Mouse (Mus musculus) hindbrain, embryonic 15.5 days (tissue): ENCODE data around the gene Arl4d. TPM values are rescaled to one million over a fixed set of nuclear protein-coding genes. Genes with fewer than 3 reads are reported as not detected.
A peak's percentile ranks its signal among the peaks of the same experiment; 100 is the strongest.
"Not testable (repeated sequence)": the region's sequence is repeated elsewhere in the genome, so short reads cannot be mapped to it uniquely, and the experiment has no call there.

ENCODE experiments used
- ATAC-seq: fragments of 200-750 bp; cut with Nextera tagmentation; 2 replicates; pipeline ENCODE4 v1.8.0; 2017; ENCODE audit warnings: low read depth, moderate number of reproducible peaks, moderate TSS enrichment; ENCODE audit not compliant: low FRiP score
- H3K27ac ChIP-seq: fragments of 300-500 bp; sonication (generic); replicated peaks from 2 replicates; pipeline ENCODE4 v1.5.1; 2015; ENCODE audit warnings: mild to moderate bottlenecking, inconsistent platforms
- H3K27me3 ChIP-seq: fragments of 300-500 bp; sonication (generic); 2 replicates; pipeline ENCODE4 v1.6.1; 2015; ENCODE audit warnings: control low read depth, inconsistent platforms
- H3K36me3 ChIP-seq: fragments of 300-500 bp; sonication (generic); 2 replicates; pipeline ENCODE4 v1.6.1; 2015; ENCODE audit warnings: control low read depth, inconsistent platforms
- H3K4me1 ChIP-seq: fragments of 300-500 bp; sonication (generic); replicated peaks from 2 replicates; pipeline ENCODE4 v1.6.1; 2015; ENCODE audit warnings: control low read depth, inconsistent platforms
- H3K4me2 ChIP-seq: fragments of 300-500 bp; sonication (generic); 2 replicates; pipeline ENCODE4 v1.6.1; 2015; ENCODE audit warnings: moderate library complexity, mild to moderate bottlenecking, inconsistent platforms
- H3K4me3 ChIP-seq: fragments of 300-500 bp; sonication (generic); 2 replicates; pipeline ENCODE4 v1.5.1; 2015; ENCODE audit warnings: mild to moderate bottlenecking, inconsistent platforms
- H3K9ac ChIP-seq: fragments of 300-500 bp; sonication (generic); 2 replicates; pipeline ENCODE4 v1.6.1; 2015; ENCODE audit warnings: inconsistent platforms
- H3K9me3 ChIP-seq: fragments of 300-500 bp; sonication (generic); 2 replicates; pipeline ENCODE4 v1.6.1; 2016; ENCODE audit warnings: control low read depth, inconsistent platforms
- WGBS: fragments of 180-500 bp; shearing (Covaris S2); methylation state at CpG from one replicate; pipeline ENCODE4 v1.1.7; 2015; 5-methylcytosine and 5-hydroxymethylcytosine counted together
- polyA plus RNA-seq: library from polyadenylated mRNA; unstranded; fragments of >200 nt; fragmentation: Nextera tagmentation; extraction: Ambion mirVana; gene quantifications from 2 replicates; pipeline ENCODE4 v1.2.1, GENCODE M21; 2015

The Arl4d gene
- polyA plus RNA-seq: 5.6 and 7.6 TPM in 2 replicates

DNA sequence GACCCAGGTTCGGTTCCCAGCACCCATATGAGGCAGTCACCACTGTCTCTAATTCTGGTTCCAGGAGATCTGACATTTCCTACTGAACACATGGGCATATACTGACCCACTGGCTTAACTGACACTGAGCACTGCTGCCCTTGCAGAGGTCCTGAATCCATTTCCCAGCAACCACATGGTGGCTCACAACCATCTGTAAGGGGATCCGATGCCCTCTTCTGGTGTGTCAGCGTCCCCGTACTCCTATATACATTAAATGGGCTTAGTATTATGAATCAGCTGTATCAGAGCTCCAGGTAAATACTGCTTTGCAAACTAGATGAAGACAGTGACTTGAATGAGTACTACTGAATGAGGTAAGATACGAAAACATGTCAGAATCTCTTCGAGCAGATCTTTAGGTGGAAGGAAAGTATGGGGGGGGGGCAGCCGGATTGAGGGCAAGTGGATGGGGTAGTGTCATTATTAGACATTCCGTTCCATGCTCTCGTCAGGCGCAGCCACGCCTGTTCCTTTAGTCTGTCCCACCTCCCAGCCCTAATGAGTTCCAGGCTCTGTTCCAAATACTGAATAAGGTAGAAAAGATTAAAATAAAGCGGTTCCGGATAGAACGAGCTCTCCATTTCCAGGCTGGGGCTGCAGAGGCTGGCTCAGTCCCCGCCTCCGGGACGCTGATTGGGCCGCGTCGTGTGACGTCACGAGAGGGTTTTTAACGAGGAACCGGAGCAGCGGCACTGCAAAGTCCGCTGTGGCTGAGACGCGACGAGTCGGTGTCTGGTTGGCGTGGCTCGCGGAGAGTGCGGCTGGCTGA, at the start of gene Arl4d:
Gene Arl4d, plus strand, starts transcription at position 717 of the 811 bp plus-strand sequence.
- Histone ChIP-seq H3K4me1 (peaks cover 34% of the 10 kb centered on the region), H3K27ac (peak within 1 kb of the TSS; percentile 90), H3K27me3 (no peaks in the 10 kb centered on the region), H3K4me3 (peak within 1 kb of the TSS; percentile 70), H3K36me3 (no peaks in the 10 kb centered on the region), H3K9ac (peak within 1 kb of the TSS; percentile 77), H3K9me3 (no peaks in the 10 kb centered on the region), H3K4me2 (peak within 1 kb of the TSS; percentile 97)
- ATAC-seq: peak; percentile 94
- 5% methylated on average over 34 of the region's 34 CpGs for WGBS

DNA sequence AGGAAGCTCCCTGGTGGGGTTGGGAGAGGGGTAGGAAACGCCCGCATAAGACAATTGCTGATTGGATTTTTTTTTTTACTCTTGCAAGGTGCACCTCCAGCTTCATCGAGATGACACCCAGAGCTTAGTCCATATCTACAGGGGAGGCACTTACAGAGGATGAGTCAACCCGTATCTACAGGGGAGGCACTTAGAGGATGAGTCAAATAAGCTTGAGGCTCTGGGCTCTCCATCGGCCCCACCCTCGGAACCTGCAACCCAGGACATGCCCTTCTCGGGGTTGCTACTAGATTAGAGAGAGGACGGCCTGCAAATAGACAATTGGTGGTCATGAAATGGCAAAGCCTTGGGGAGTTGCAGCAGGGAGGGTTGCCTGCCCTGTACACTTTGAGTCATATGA, 49.2 kb upstream of the Arl4d start:
- H3K36me3 ChIP-seq: no peaks in the 10 kb centered on the region
- no peak overlapping the region for H3K9ac ChIP-seq
- H3K9me3 ChIP-seq: no peaks in the 10 kb centered on the region
- no peak for ATAC-seq
- 91% methylated on average over 8 of the region's 8 CpGs for WGBS
- no peaks in the 10 kb centered on the region for H3K27me3 ChIP-seq
- no peak overlapping the region for H3K4me3 ChIP-seq
- no peak overlapping the region for H3K27ac ChIP-seq
- H3K4me1 ChIP-seq: peaks cover 18% of the 10 kb centered on the region
- no peak overlapping the region for H3K4me2 ChIP-seq

DNA sequence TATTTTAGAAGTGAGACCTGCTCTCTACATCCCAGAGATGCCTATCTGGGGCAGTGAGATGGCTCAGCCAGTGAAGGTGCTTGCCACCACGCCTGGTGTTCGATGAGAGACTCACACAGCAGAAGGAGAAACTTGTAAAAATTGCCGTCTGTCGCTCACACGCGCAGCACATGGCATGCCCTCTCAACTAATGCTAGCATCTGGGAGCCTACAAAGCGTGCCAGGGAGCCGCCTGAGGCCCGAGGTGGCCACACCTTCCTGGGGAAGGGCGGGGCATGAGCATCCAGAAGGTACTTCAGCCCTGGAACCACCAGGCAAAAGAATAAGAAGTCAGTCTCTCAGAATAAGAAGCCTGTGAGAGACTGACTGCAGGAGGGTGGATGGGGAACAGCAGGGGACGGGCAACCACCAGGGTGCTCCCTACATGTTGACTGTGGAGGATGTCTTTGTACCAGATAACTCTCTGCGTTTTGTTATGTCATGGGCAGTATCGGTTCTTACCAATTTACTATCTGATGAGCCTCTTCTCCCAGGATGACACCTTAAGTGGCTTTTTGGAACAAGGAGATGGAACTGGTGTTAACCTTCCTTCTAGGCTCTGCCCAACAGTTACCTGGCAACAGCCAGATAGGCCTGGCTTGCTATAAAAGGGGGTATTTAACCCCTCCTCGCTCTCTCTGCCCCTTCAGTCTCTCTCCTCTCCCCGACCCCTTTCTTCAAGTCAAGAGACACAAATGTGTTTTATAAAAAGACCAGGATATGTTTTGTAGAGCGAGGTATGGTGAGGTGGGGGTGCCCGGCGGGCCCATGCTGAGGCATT, 48.2 kb upstream of the Arl4d start:
- Histone ChIP-seq H3K27ac (peak overlapping the region; percentile 69), H3K36me3 (no peaks in the 10 kb centered on the region), H3K4me1 (peaks cover 18% of the 10 kb centered on the region), H3K27me3 (no peaks in the 10 kb centered on the region), H3K9ac (no peak overlapping the region), H3K4me2 (peak overlapping the region; percentile 42), H3K4me3 (no peak overlapping the region), H3K9me3 (no peaks in the 10 kb centered on the region)
- ATAC-seq: no peak
- WGBS: 16% methylated on average over 18 of the region's 18 CpGs

DNA sequence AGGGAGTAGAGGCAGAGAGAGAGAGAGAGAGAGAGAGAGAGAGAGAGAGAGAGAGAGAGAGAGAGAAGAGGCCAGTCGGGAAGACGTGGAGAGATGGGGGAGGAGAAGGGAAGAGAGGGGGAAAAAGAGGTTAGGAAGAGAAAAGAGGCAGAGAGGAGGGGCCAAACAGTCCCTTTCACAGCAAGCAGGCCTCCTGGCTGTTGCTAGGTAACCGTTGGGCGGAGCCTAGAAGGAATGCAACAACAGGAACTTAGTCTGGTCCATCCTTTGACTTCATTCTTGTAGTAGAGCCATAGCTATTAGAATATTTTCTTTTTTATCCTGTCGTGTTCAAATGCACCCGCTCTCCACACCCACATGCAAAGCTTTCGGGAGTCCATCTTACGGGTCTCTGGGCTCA, 47.5 kb upstream of the Arl4d start:
- H3K27ac ChIP-seq: peak overlapping the region; percentile 69
- no peaks in the 10 kb centered on the region for H3K27me3 ChIP-seq
- H3K9ac ChIP-seq: no peak overlapping the region
- H3K36me3 ChIP-seq: no peaks in the 10 kb centered on the region
- no peak overlapping the region for H3K4me3 ChIP-seq
- H3K4me2 ChIP-seq: peak overlapping the region; percentile 42
- WGBS: 2% methylated on average over 8 of the region's 8 CpGs
- ATAC-seq: peak; percentile 64; the same call in 1 of the 2 replicates
- H3K9me3 ChIP-seq: no peaks in the 10 kb centered on the region
- H3K4me1 ChIP-seq: peaks cover 18% of the 10 kb centered on the region

DNA sequence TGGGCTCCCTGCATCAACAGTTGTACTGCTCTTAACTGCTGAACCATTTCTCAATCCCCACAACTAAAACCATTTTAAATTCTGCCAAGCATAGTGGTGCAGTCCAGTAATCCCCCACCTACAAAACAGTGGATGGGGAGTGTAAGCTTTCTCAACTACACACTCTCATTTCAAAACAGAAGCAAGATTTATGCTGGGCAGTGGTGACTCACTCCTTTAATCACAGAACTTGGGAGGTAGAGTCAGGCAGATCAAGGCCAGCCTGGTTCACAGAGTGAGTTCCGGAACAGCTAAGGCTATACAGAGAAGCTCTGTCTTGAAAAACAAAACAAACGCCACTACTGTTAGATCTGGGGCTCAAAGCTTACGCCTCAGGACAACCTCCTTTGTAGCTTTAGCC, 46.7 kb upstream of the Arl4d start:
- no peaks in the 10 kb centered on the region for H3K9me3 ChIP-seq
- peaks cover 18% of the 10 kb centered on the region for H3K4me1 ChIP-seq
- H3K36me3 ChIP-seq: no peaks in the 10 kb centered on the region
- no peak overlapping the region for H3K9ac ChIP-seq
- H3K27ac ChIP-seq: no peak overlapping the region
- H3K4me3 ChIP-seq: no peak overlapping the region
- no peak overlapping the region for H3K4me2 ChIP-seq
- WGBS: 73% methylated on average over 3 of the region's 3 CpGs
- no peak for ATAC-seq
- no peaks in the 10 kb centered on the region for H3K27me3 ChIP-seq

DNA sequence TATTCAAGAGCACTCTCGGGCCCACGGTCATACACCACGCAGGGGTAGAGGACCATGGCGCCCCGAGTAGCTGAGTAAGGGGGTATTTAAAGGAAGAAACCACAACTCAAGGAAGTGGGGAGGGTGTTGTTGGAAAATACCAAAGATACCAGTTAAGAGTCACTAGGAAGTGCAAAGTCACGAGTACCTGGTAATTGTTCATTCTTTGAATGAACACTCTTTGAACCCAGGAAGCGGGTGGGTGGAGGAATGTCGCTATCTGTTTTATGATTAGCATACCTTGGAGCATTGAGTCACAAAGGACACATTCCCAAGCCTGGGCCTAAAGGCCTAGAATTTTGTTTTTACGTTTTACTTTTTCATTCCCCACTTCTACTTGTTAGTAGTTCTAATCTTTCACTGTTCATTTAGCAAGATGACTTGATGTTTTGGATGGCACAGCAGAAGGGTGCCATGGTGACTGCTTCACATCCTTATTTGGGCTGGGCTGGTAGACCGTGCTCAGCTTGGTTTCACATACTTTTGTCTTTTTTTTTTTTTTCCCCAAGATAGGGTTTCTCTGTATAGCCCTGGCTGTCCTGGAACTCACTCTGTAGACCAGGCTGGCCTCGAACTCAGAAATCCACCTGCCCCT, 45.2 kb upstream of the Arl4d start:
- not testable (repeated sequence) for H3K4me3 ChIP-seq, H3K27ac ChIP-seq, H3K9me3 ChIP-seq, ATAC-seq, H3K36me3 ChIP-seq, H3K9ac ChIP-seq, H3K4me2 ChIP-seq, H3K27me3 ChIP-seq
- peaks cover 18% of the 10 kb centered on the region for H3K4me1 ChIP-seq
- 91% methylated on average over 11 of the region's 11 CpGs for WGBS

DNA sequence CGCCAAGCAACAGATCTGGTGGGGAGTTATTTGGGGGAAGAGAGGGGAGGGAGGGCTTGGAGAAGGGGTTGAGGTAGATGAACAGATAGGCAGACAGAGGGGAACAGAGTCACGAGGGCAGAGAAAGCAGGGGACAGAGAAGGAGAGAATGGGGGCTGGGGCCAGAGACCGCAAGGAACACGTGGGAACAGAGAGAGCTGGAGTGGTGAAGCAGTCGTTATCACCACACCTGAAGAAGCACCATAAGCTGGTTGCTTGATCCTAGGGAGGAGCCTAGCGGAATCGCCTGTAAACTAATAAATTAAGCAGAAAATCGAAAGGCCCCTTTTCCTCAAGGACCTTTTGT, 38.7 kb upstream of the Arl4d start:
- no peaks in the 10 kb centered on the region for H3K36me3 ChIP-seq
- H3K4me1 ChIP-seq: peaks cover 6% of the 10 kb centered on the region; the same call in 1 of the 2 replicates
- peak overlapping the region; percentile 50 for H3K9ac ChIP-seq
- H3K4me3 ChIP-seq: peak overlapping the region; percentile 50
- no peaks in the 10 kb centered on the region for H3K27me3 ChIP-seq
- WGBS: 5% methylated on average over 8 of the region's 8 CpGs
- no peaks in the 10 kb centered on the region for H3K9me3 ChIP-seq
- peak; percentile 60; the same call in 1 of the 2 replicates for ATAC-seq
- H3K27ac ChIP-seq: peak overlapping the region; percentile 82
- peak overlapping the region; percentile 89 for H3K4me2 ChIP-seq

DNA sequence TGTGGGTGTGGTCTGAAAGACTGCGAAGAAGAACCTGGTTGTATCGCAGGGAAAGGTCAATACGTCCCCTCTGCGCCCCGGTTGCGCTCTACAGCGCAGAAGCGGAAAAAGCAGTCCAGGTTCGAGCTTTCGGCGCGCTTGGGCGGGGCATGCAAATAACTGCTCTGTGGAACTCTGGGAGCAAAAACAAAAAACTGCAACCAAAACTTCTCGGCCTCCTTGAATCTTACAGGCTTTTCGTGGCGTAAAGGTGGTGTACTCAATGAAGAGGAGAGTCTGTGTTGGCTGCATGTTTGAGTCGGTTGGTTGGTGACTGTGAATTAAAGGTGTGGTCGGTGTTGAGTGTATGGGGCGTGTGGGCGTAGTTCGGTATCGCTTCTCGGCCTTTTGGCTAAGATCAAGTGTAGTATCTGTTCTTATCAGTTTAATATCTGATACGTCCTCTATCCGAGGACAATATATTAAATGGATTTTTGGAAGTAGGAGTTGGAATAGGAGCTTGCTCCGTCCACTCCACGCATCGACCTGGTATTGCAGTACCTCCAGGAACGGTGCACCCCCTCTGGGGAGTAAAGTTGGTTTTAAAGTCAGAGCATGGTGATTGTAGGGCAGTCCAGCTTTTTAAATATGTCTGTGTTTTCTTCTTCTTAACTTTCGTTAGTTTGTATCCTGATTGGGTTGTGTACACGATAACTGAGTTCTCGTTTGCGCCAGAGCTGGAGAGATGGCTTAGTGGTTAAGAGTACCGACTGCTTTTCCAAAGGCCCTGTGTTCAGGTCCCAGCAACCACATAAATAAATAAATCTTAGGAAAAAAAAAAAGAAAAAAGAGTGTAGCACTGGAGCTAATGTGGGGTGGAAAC, 38.1 kb upstream of the Arl4d start, which contains the start of gene Rdm1:
Gene Rdm1, plus strand, starts transcription at position 201 of the 862 bp plus-strand sequence.
- peak within 1 kb of the TSS; percentile 50 for H3K9ac ChIP-seq

DNA sequence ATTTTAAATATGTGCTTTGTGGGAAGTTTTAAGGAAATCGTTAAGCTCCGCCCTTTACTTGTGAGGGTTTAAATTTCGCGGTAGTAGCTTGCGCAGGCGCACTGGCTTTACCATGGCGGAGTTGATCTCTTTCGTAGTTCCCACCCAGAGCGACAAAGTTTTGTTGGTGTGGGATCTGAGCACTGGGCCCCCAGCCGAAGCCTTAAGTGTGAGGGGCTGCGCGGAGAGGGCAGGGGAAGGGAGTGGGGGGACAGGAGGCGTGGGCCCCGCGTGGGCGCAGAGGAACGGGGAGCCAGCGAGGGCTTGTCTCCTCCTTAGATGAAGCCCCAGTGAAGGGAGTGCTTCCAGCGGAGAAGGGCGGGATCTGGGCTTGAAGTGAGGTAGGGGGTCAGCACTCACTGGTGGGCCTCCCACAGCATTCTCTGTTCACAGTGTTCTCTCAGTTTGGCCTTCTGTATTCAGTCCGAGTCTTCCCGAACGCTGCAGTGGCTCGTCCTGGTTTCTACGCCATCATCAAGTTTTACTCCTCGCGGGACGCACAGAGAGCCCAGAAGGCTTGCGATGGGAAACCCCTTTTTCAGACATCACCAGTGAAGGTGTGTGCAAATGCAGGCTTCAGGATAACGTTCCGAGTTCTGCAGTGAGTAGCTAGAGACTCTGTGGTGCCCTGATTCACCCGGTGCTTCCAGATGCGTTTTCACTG, 37.3 kb upstream of the Arl4d start:
- no peaks in the 10 kb centered on the region for H3K36me3 ChIP-seq
- H3K27me3 ChIP-seq: no peaks in the 10 kb centered on the region
- H3K4me3 ChIP-seq: peak overlapping the region; percentile 50
- H3K4me2 ChIP-seq: peak overlapping the region; percentile 89
- H3K4me1 ChIP-seq: peaks cover 6% of the 10 kb centered on the region; the same call in 1 of the 2 replicates
- H3K9ac ChIP-seq: peak overlapping the region; percentile 49
- WGBS: under 1% methylated on average over 33 of the region's 33 CpGs
- ATAC-seq: peak; percentile 32
- H3K27ac ChIP-seq: peak overlapping the region; percentile 84
- H3K9me3 ChIP-seq: no peaks in the 10 kb centered on the region

More for the DNA sequence above, 38.1 kb upstream of the Arl4d start, which contains the start of gene Rdm1:
- Histone ChIP-seq H3K4me2 (peak within 1 kb of the TSS; percentile 89), H3K4me3 (peak within 1 kb of the TSS; percentile 50), H3K27me3 (no peaks in the 10 kb centered on the region), H3K36me3 (no peaks in the 10 kb centered on the region), H3K9me3 (no peaks in the 10 kb centered on the region), H3K4me1 (peaks cover 6% of the 10 kb centered on the region; the same call in 1 of the 2 replicates), H3K27ac (peak within 1 kb of the TSS; percentile 84)
- under 1% methylated on average over 34 of the region's 34 CpGs for WGBS
- peak; percentile 92 for ATAC-seq

DNA sequence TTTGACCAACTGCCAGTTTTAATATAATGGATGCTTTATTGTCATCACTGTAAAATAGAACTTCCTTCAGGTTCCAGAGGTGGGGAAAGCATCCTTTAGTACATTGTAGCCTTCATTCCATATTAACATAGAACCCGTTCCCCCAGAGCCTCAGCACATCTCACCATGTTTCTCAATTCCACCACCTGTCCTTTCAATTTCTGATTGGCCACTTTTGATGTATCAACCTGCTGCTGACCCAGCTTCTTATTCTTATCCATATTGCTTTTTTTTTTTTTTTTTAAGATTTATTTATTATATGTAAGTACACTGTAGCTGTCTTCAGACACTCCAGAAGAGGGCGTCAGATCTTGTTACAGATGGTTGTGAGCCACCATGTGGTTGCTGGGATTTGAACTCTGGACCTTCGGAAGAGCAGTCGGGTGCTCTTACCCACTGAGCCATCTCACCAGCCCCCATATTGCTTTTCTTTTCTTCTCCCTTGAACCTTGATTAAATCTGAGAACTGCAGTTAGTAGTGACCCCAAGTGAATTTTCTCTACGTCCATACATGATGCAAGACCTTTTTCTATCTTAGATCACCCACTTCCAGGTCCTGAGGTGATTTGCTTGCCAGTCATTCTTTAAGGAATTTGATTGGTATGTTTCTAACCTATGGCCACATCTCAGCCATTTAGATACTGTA, 36.5 kb upstream of the Arl4d start:
- H3K9ac ChIP-seq, H3K4me1 ChIP-seq, H3K27me3 ChIP-seq, H3K9me3 ChIP-seq, ATAC-seq, H3K27ac ChIP-seq, H3K36me3 ChIP-seq, H3K4me3 ChIP-seq: not testable (repeated sequence)
- 72% methylated on average over 4 of the region's 5 CpGs for WGBS
- H3K4me2 ChIP-seq: peak overlapping the region; percentile 89
